Mouse (Mus musculus): ENCODE data around the gene Acbd4. TPM values are rescaled to one million over a fixed set of nuclear protein-coding genes. Genes with fewer than 3 reads are reported as not detected.

The Acbd4 gene
- total and polyA plus RNA-seq, 3 experiments, result 27.8 to 38.1 (median 27.8) TPM

GRCm38 (mm10) chr11:103113005-103113404, 11.5 kb downstream of the Acbd4 start:
- H3K9ac ChIP-seq (ENCODE audit: low read depth, low read length), result peak overlapping the region; percentile 70
- no peaks in the 10 kb centered on the region for H3K79me2 ChIP-seq (replicated peaks; ENCODE audit: control insufficient read depth, insufficient read depth, low read length)
- no peak for TF ChIP-seq CTCF (IDR thresholded peaks at IDR 0.05)
- no peak for TF ChIP-seq EP300 (IDR thresholded peaks at IDR 0.05; ENCODE audit: insufficient read depth, low read depth, low read length)
- TF ChIP-seq POLR2A (IDR thresholded peaks at IDR 0.05; ENCODE audit: insufficient read depth, low read depth, low read length), result no peak
- H3K4me1 ChIP-seq (ENCODE audit: control insufficient read depth, insufficient read depth, low read length), result peaks cover 5% of the 10 kb centered on the region
- intact Hi-C loops (cut with DNase I), result no loop called here
- WGBS, result 53% methylated on average over 12 of the region's 12 CpGs
- no peaks in the 10 kb centered on the region for H3K27me3 ChIP-seq (ENCODE audit: control insufficient read depth, insufficient read depth, low read length)
- DNase-seq, result peak in 1 of 2 experiments; percentile 23
- no peaks in the 10 kb centered on the region; the same call in 1 of the 2 replicates for H3K36me3 ChIP-seq (ENCODE audit: control insufficient read depth, insufficient read depth, low read length)
- H3K27ac ChIP-seq, result peak overlapping the region; percentile 81
- no peak overlapping the region; the same call in 1 of the 2 replicates for H3K4me3 ChIP-seq

- Histone ChIP-seq H3K27ac (peak overlapping the region; percentile 10; the same call in 1 of the 2 replicates), H3K9ac (ENCODE audit: low read depth, low read length) (no peak overlapping the region), H3K4me3 (no peak overlapping the region), H3K79me2 (replicated peaks; ENCODE audit: control insufficient read depth, insufficient read depth, low read length) (no peaks in the 10 kb centered on the region), H3K27me3 (ENCODE audit: control insufficient read depth, insufficient read depth, low read length) (no peaks in the 10 kb centered on the region), H3K36me3 (ENCODE audit: control insufficient read depth, insufficient read depth, low read length) (peaks cover 2% of the 10 kb centered on the region), H3K4me1 (ENCODE audit: control insufficient read depth, insufficient read depth, low read length) (peaks cover 7% of the 10 kb centered on the region)
- intact Hi-C loops (cut with DNase I), result no loop called here
- 77% methylated on average over 4 of the region's 4 CpGs for WGBS
- no peak for TF ChIP-seq POLR2A (IDR thresholded peaks at IDR 0.05; ENCODE audit: insufficient read depth, low read depth, low read length)
- no peak for TF ChIP-seq CTCF (IDR thresholded peaks at IDR 0.05)
- TF ChIP-seq EP300 (IDR thresholded peaks at IDR 0.05; ENCODE audit: insufficient read depth, low read depth, low read length), result no peak
- DNase-seq, result no peak
Measured at GRCm38 (mm10) chr11:103113771-103114170, 12.3 kb downstream of the Acbd4 start.

GRCm38 (mm10) chr11:103114270-103114943, 12.9 kb downstream of the Acbd4 start:
- Histone ChIP-seq H3K27me3 (ENCODE audit: control insufficient read depth, insufficient read depth, low read length) (no peaks in the 10 kb centered on the region), H3K9ac (ENCODE audit: low read depth, low read length) (peak overlapping the region; percentile 90), H3K27ac (peak overlapping the region; percentile 99), H3K4me1 (ENCODE audit: control insufficient read depth, insufficient read depth, low read length) (peaks cover 7% of the 10 kb centered on the region), H3K4me3 (peak overlapping the region; percentile 60), H3K36me3 (ENCODE audit: control insufficient read depth, insufficient read depth, low read length) (peaks cover 2% of the 10 kb centered on the region), H3K79me2 (replicated peaks; ENCODE audit: control insufficient read depth, insufficient read depth, low read length) (no peaks in the 10 kb centered on the region)
- WGBS, result 86% methylated on average over 11 of the region's 11 CpGs
- TF ChIP-seq POLR2A (IDR thresholded peaks at IDR 0.05; ENCODE audit: insufficient read depth, low read depth, low read length) (no peak), EP300 (IDR thresholded peaks at IDR 0.05; ENCODE audit: insufficient read depth, low read depth, low read length) (no peak), CTCF (IDR thresholded peaks at IDR 0.05) (no peak)
- intact Hi-C loops (cut with DNase I), result no loop called here
- DNase-seq, result no peak

- peak overlapping the region; percentile 60 for H3K4me3 ChIP-seq
- TF ChIP-seq POLR2A (IDR thresholded peaks at IDR 0.05; ENCODE audit: insufficient read depth, low read depth, low read length) (peak; percentile 89), CTCF (IDR thresholded peaks at IDR 0.05) (no peak), EP300 (IDR thresholded peaks at IDR 0.05; ENCODE audit: insufficient read depth, low read depth, low read length) (peak; percentile 76; the same call in 1 of the 2 replicates)
- H3K79me2 ChIP-seq (replicated peaks; ENCODE audit: control insufficient read depth, insufficient read depth, low read length), result no peaks in the 10 kb centered on the region
- intact Hi-C loops (cut with DNase I), result loop anchor here (1.0 to 5.0 kb wide), 3 partner anchors 17 to 212 kb away; partner anchors contain the start of genes Hexim2 and Map3k14
- peaks cover 2% of the 10 kb centered on the region for H3K36me3 ChIP-seq (ENCODE audit: control insufficient read depth, insufficient read depth, low read length)
- WGBS, result 1% methylated on average over 34 of the region's 34 CpGs
- peak overlapping the region; percentile 99 for H3K27ac ChIP-seq
- peak overlapping the region; percentile 90 for H3K9ac ChIP-seq (ENCODE audit: low read depth, low read length)
- peak; percentile 87 to 90 for DNase-seq
- H3K27me3 ChIP-seq (ENCODE audit: control insufficient read depth, insufficient read depth, low read length), result no peaks in the 10 kb centered on the region
- peaks cover 7% of the 10 kb centered on the region for H3K4me1 ChIP-seq (ENCODE audit: control insufficient read depth, insufficient read depth, low read length)
Measured at GRCm38 (mm10) chr11:103115163-103116007, 13.9 kb downstream of the Acbd4 start.

- H3K27ac ChIP-seq, result peak within 1 kb of the TSS; percentile 99
- intact Hi-C loops (cut with DNase I), result loop anchor here (1.0 to 5.0 kb wide), 3 partner anchors 16 to 211 kb away; partner anchors contain the start of genes Hexim2 and Map3k14
- TF ChIP-seq CTCF (IDR thresholded peaks at IDR 0.05) (no peak), POLR2A (IDR thresholded peaks at IDR 0.05; ENCODE audit: insufficient read depth, low read depth, low read length) (peak; percentile 100), EP300 (IDR thresholded peaks at IDR 0.05; ENCODE audit: insufficient read depth, low read depth, low read length) (peak; percentile 75)
- peak within 1 kb of the TSS; percentile 77 for H3K4me3 ChIP-seq
- under 1% methylated on average over 53 of the region's 53 CpGs for WGBS
- peak; percentile 99 to 100 for DNase-seq
- H3K27me3 ChIP-seq (ENCODE audit: control insufficient read depth, insufficient read depth, low read length), result no peaks in the 10 kb centered on the region
- H3K4me1 ChIP-seq (ENCODE audit: control insufficient read depth, insufficient read depth, low read length), result peaks cover 7% of the 10 kb centered on the region
- peak within 1 kb of the TSS; percentile 90 for H3K9ac ChIP-seq (ENCODE audit: low read depth, low read length)
- peaks cover 2% of the 10 kb centered on the region for H3K36me3 ChIP-seq (ENCODE audit: control insufficient read depth, insufficient read depth, low read length)
- no peaks in the 10 kb centered on the region for H3K79me2 ChIP-seq (replicated peaks; ENCODE audit: control insufficient read depth, insufficient read depth, low read length)
Measured at GRCm38 (mm10) chr11:103116008-103116818, 14.7 kb downstream of the Acbd4 start, which contains the start of gene Hexim1. TSS of gene Hexim1 (plus strand) at chr11:103116231.
